Mouse (Mus musculus) stomach, postnatal 0 days (tissue): ENCODE measurements around the gene BC005561.

ENCODE experiments used
- CTCF ChIP-seq: IDR thresholded peaks from 2 replicates; pipeline ENCODE4 v1.5.1; 2016; ENCODE audit warnings: antibody characterized with exemption, low read depth, mild to moderate bottlenecking, moderate library complexity
- EP300 ChIP-seq: optimal IDR thresholded peaks from 2 replicates; pipeline ENCODE3; 2016; ENCODE audit warnings: antibody characterized with exemption

GRCm38 (mm10) chr5:104539331-104539730 is 31.2 kb downstream of the BC005561 start:
- no peak for TF ChIP-seq CTCF
- TF ChIP-seq EP300 = no peak
